Mouse (Mus musculus): ENCODE data around the gene Npy.

Gene Npy

GRCm38 (mm10) chr6:49821961-49822870 lies at the start of gene Npy:
Npy (plus strand) TSS chr6:49822710.
- no peak for DNase-seq (ENCODE audit: low spot score in 2 of 2)

- no peak for DNase-seq (ENCODE audit: low spot score in 2 of 2)
These were observed 47.5 kb upstream of the Npy start for GRCm38 (mm10) chr6:49775006-49775405.

GRCm38 (mm10) chr6:49778109-49778508 lies 44.4 kb upstream of the Npy start:
- no peak for DNase-seq (ENCODE audit: low spot score in 2 of 2)

- DNase-seq (ENCODE audit: low spot score in 2 of 2): no peak
These were observed 43.8 kb upstream of the Npy start for GRCm38 (mm10) chr6:49778729-49779128.

GRCm38 (mm10) chr6:49779606-49780005 lies 42.9 kb upstream of the Npy start:
- no peak for DNase-seq (ENCODE audit: low spot score in 2 of 2)

GRCm38 (mm10) chr6:49780846-49781400 lies 41.6 kb upstream of the Npy start:
- DNase-seq (ENCODE audit: low spot score in 2 of 2): no peak

GRCm38 (mm10) chr6:49781852-49782251 lies 40.7 kb upstream of the Npy start:
- no peak for DNase-seq (ENCODE audit: low spot score in 2 of 2)

- DNase-seq (ENCODE audit: low spot score in 2 of 2): no peak
These were observed 39.8 kb upstream of the Npy start for GRCm38 (mm10) chr6:49782679-49783078.

GRCm38 (mm10) chr6:49792524-49792923 lies 30.0 kb upstream of the Npy start:
- no peak for DNase-seq (ENCODE audit: low spot score in 2 of 2)

- DNase-seq (ENCODE audit: low spot score in 2 of 2): no peak
These were observed 18.4 kb upstream of the Npy start for GRCm38 (mm10) chr6:49804105-49804504.

- DNase-seq (ENCODE audit: low spot score in 2 of 2): no peak
These were observed 14.4 kb upstream of the Npy start for GRCm38 (mm10) chr6:49808076-49808475.

GRCm38 (mm10) chr6:49817183-49817582 lies 5.3 kb upstream of the Npy start:
- no peak for DNase-seq (ENCODE audit: low spot score in 2 of 2)

- DNase-seq (ENCODE audit: low spot score in 2 of 2): no peak
These were observed 4.9 kb upstream of the Npy start for GRCm38 (mm10) chr6:49817625-49818024.

- no peak for DNase-seq (ENCODE audit: low spot score in 2 of 2)
These were observed 341 bp downstream of the Npy start for GRCm38 (mm10) chr6:49822871-49823230.

- no peak for DNase-seq (ENCODE audit: low spot score in 2 of 2)
These were observed 861 bp downstream of the Npy start for GRCm38 (mm10) chr6:49823371-49823770.

- no peak for DNase-seq (ENCODE audit: low spot score in 2 of 2)
These were observed 1.3 kb downstream of the Npy start for GRCm38 (mm10) chr6:49823821-49824220.

- no peak for DNase-seq (ENCODE audit: low spot score in 2 of 2)
These were observed 9.1 kb downstream of the Npy start for GRCm38 (mm10) chr6:49831579-49831978.

- DNase-seq (ENCODE audit: low spot score in 2 of 2): no peak
These were observed 34.3 kb downstream of the Npy start for GRCm38 (mm10) chr6:49856830-49857229.

- no peak for DNase-seq (ENCODE audit: low spot score in 2 of 2)
These were observed 45.1 kb downstream of the Npy start for GRCm38 (mm10) chr6:49867571-49867970.

GRCm38 (mm10) chr6:49871071-49871470 lies 48.6 kb downstream of the Npy start:
- DNase-seq (ENCODE audit: low spot score in 2 of 2): no peak

- DNase-seq (ENCODE audit: low spot score in 2 of 2): no peak
These were observed 51.0 kb downstream of the Npy start for GRCm38 (mm10) chr6:49873556-49873955.

GRCm38 (mm10) chr6:49875160-49875559 lies 52.6 kb downstream of the Npy start:
- no peak for DNase-seq (ENCODE audit: low spot score in 2 of 2)

GRCm38 (mm10) chr6:49875791-49876190 lies 53.3 kb downstream of the Npy start:
- no peak for DNase-seq (ENCODE audit: low spot score in 2 of 2)
